Mouse (Mus musculus) 3134 (cell line): Measurements from ENCODE around the gene Sema3b.

Experiments
- DNase-seq: peaks from one replicate; pipeline ENCODE4 v3.0.0-alpha.2; 2011; ENCODE audit warnings: low spot score; ENCODE audit not compliant: insufficient read length; ENCODE audit errors: extremely low read depth

Gene Sema3b

GRCm38 (mm10) chr9:107633661-107634405 lies 24.8 kb upstream of the Sema3b start:
- peak; percentile 44 for DNase-seq

GRCm38 (mm10) chr9:107633091-107633660 lies 24.1 kb upstream of the Sema3b start:
- peak; percentile 89 for DNase-seq

- peak; percentile 76 for DNase-seq
Observed at GRCm38 (mm10) chr9:107632478-107632877, 23.4 kb upstream of the Sema3b start.

- no peak for DNase-seq
Observed at GRCm38 (mm10) chr9:107631861-107632260, 22.8 kb upstream of the Sema3b start.

GRCm38 (mm10) chr9:107631311-107631826 lies 22.3 kb upstream of the Sema3b start:
- no peak for DNase-seq

GRCm38 (mm10) chr9:107630576-107630975 lies 21.5 kb upstream of the Sema3b start:
- DNase-seq = peak; percentile 50

GRCm38 (mm10) chr9:107629901-107630425 lies 20.9 kb upstream of the Sema3b start:
- DNase-seq = peak; percentile 51

GRCm38 (mm10) chr9:107629411-107629730 lies 20.3 kb upstream of the Sema3b start:
- no peak for DNase-seq

GRCm38 (mm10) chr9:107628721-107629410 lies 19.8 kb upstream of the Sema3b start:
- no peak for DNase-seq

- DNase-seq = no peak
Observed at GRCm38 (mm10) chr9:107627387-107628255, 18.6 kb upstream of the Sema3b start.

- DNase-seq = no peak
Observed at GRCm38 (mm10) chr9:107626844-107627277, 17.8 kb upstream of the Sema3b start.

GRCm38 (mm10) chr9:107626158-107626843 lies 17.3 kb upstream of the Sema3b start:
- peak; percentile 89 for DNase-seq

- no peak for DNase-seq
Observed at GRCm38 (mm10) chr9:107625351-107626128, 16.5 kb upstream of the Sema3b start.

GRCm38 (mm10) chr9:107624951-107625350 lies 15.9 kb upstream of the Sema3b start:
- no peak for DNase-seq

GRCm38 (mm10) chr9:107624539-107624938 lies 15.5 kb upstream of the Sema3b start:
- DNase-seq = no peak

- DNase-seq = no peak
Observed at GRCm38 (mm10) chr9:107620954-107621353, 11.9 kb upstream of the Sema3b start.

- peak; percentile 82 for DNase-seq
Observed at GRCm38 (mm10) chr9:107619546-107619879, 10.5 kb upstream of the Sema3b start.

- DNase-seq = peak; percentile 64
Observed at GRCm38 (mm10) chr9:107618778-107619545, 9.9 kb upstream of the Sema3b start.
